Mouse (Mus musculus) gastrocnemius, postnatal 10 days (tissue): ENCODE data around the gene Wasl. TPM values are rescaled to one million over a fixed set of nuclear protein-coding genes. Genes with fewer than 3 reads are reported as not detected.

Experiments
- DNase-seq: peaks from one replicate; pipeline ENCODE4 v3.0.0; 2021; ENCODE audit warnings: mixed read lengths
- total RNA-seq, 2 experiments: library from RNA; stranded (reverse); gene quantifications; 2 replicates each; pipeline ENCODE4 v1.2.3; 2021

The Wasl gene
- total RNA-seq, 2 experiments from 2014 or later, result 19.0 to 26.3 TPM

- DNase-seq, result no peak
These were observed 19.3 kb downstream of the Wasl start for GRCm38 (mm10) chr6:24645346-24646053.

DNA sequence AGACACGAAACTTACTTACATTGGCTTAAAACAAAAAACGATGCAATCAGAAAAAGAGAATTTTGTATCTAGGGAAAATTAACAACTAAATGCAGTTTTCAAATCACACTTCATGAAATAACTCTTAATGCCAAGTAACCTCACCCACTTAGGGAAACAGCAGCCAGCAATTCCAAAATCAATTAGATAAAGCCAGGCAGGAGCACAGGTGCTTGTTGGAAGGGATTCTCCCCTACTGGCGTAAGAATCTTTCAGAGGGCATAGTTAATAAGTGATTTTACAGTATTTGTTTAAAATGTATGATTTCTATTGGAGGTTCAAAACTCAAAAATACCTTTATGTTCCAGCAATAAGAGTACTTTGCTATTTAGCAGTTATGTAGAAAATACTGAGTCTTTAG is 21.8 kb downstream of the Wasl start:
- DNase-seq, result no peak

GRCm38 (mm10) chr6:24642161-24642560 is 22.6 kb downstream of the Wasl start:
- DNase-seq, result no peak

GRCm38 (mm10) chr6:24641286-24641685 is 23.5 kb downstream of the Wasl start:
- DNase-seq, result no peak

DNA sequence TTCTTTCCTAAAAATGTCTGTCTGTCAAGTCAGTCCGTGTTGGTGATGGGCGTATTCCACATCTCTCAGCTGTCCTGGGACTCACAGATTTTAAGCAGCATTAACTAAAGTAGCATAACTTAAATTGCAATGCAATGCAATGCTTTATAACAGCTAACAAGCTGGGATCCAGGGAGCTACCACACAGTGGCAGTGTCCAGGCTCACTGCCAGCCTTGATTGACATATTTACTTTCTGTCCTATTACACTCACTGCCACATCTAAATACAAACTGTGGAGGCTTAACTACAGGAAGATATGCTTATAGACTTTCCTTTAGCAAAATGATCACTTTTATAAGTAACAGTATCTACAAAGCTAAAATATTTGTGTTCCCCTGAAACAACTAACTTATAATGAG is 29.0 kb downstream of the Wasl start:
- no peak for DNase-seq

GRCm38 (mm10) chr6:24634065-24634464 is 30.7 kb downstream of the Wasl start:
- DNase-seq, result no peak

- no peak for DNase-seq
These were observed 32.7 kb downstream of the Wasl start for GRCm38 (mm10) chr6:24632061-24632460.

GRCm38 (mm10) chr6:24628499-24628898 is 36.3 kb downstream of the Wasl start:
- no peak for DNase-seq

- peak; percentile 54 for DNase-seq
These were observed 37.2 kb downstream of the Wasl start for GRCm38 (mm10) chr6:24627586-24628030.

- DNase-seq, result no peak
These were observed 42.7 kb downstream of the Wasl start for GRCm38 (mm10) chr6:24622098-24622497.

DNA sequence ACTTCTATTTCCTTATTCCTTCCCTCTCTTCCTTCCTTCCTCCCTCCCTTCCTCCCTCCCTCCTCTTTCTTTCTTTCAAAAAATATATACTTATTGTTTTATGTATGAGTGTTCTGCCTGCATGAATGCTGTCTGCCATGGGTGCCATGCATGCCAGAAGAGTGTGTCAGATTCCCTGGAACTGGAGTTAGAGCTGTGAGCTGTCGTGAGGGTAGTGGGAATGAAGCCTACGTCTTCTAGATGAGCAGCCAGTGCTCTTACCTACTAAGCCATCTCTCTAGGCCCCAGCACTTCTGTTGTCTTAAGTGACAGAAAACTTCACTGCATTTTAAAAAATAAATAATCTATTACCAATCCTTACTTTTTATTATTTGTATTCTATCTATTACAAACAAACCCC is 43.9 kb downstream of the Wasl start:
- no peak for DNase-seq

- no peak for DNase-seq
These were observed 45.3 kb downstream of the Wasl start for GRCm38 (mm10) chr6:24619285-24620045.

DNA sequence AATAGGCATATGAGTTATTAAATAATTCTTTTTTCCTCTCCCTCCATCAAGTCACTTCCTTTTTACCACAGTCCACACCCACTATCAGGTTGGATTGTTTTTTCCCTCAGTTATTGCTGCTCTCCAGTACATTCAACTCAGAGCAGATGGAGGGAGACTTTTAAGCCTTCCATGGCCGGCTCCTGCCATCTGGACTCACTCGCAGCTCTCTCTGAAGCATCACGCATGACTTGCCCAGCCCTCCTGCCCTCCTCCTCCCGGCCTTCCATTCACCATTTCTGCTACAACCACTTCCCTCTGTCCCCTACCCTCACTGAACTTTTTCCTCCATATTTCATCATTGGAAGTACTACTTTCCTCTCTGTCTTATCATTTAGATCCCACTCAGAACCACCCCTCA is 48.1 kb downstream of the Wasl start:
- no peak for DNase-seq

- no peak for DNase-seq
These were observed 50.9 kb downstream of the Wasl start for GRCm38 (mm10) chr6:24613918-24614317.

DNA sequence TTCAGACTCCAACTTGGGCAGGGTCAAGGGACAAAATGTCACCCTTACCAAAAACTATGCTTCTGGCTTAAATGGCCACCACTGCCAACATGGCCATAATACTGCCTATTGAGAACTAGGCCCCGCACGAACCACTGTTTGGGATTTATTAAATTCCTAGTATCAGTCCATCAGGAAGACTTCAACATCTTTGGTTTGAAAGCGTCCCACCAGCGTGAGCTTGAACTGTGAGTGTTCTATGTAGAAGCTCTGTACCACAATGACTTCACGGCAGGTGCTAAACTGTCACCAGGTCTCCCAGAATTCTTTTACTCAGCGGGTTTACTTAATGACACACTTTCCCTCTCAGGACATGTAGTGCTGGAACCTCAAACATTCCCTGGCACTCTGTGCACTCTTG is 51.5 kb downstream of the Wasl start:
- DNase-seq, result no peak

DNA sequence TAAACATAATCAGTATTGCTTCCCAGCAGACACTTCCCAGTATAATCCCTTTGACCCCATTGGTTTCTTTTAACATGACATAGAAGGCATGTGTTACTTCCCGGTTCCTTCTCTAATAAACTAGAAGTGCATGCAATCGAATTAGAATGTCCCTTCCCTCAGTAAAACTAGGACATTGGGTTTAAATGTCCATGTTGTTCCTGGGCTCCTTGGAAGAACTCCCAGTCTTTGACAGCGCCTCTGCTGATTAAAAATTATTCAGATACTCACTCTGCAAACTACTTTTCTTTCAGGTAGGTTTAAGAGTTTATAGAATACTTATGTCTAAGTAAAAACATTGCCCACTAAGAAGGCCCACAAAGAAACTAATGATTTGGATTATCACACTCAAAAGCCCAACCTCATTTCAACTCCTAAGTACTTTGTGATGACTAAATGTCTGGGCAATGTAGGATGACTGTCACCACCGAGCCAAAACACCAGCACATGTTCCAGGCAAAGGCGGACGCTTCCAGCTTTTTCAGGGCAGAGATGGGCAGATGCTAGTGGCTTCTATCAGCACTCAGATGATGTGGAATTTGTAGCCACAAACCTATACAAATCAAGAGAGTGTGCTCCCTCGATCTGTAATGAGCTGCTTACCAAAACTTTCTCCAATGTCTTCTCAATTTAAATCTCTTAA is 52.6 kb downstream of the Wasl start:
- DNase-seq, result no peak

GRCm38 (mm10) chr6:24610358-24610757 is 54.5 kb downstream of the Wasl start:
- DNase-seq, result no peak

- DNase-seq, result no peak
These were observed 55.3 kb downstream of the Wasl start for GRCm38 (mm10) chr6:24609531-24609930.

DNA sequence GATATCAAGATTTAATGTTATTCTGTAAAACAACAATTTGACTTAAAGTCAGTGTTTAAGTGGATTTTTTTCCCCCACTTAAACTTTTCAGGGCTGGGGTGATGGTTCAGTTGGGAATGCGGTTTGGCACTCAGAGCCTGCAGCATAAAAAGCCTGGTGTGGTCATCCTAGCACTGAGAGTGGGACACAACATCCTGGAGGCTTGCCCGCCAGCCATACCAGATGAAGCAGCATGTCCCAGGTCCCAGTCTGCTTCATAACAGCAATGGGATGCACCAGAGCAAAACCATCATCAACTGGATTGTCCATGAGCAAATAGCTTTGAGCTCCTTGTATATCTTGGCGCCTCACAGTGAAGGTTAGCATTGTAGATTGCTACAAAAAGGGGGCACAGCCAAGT is 56.1 kb downstream of the Wasl start:
- no peak for DNase-seq

GRCm38 (mm10) chr6:24608129-24608528 is 56.7 kb downstream of the Wasl start:
- no peak for DNase-seq

- no peak for DNase-seq
These were observed 57.3 kb downstream of the Wasl start for GRCm38 (mm10) chr6:24607531-24607930.

- no peak for DNase-seq
These were observed 58.3 kb downstream of the Wasl start for GRCm38 (mm10) chr6:24606512-24606911.

- no peak for DNase-seq
These were observed 59.2 kb downstream of the Wasl start for GRCm38 (mm10) chr6:24605631-24606030.
